Mouse (Mus musculus): ENCODE results near the gene Sez6. TPM values are rescaled to one million over a fixed set of nuclear protein-coding genes. Genes with fewer than 3 reads are reported as not detected.

Sez6 gene
- total and polyA plus RNA-seq, 3 experiments: 0.04 TPM; not detected in 2

DNA sequence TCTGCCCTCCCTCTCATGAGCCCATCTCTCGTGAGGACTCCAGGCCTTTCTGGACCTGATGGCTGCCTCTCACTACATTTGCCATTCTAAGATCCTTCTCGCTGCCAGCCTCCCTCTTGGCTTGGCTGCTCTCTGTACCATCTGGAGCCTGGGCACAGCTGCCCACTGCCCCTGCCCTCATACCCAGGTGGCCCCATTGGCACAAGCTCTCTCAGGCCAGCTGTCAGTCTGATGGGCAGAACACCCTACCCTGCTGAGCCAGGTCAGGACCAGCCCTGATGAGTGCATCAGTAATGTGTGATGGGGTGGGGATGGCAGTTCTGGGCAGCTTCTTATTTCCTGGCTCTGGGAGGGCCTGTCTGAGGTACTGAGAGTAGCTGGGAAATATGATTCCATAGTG lies 27.7 kb downstream of the Sez6 start:
- peaks cover 65% of the 10 kb centered on the region for H3K27me3 ChIP-seq (replicated peaks)
- DNase-seq (ENCODE audit: extremely low read depth): no peak
- dilution Hi-C loops (cut with MboI; ENCODE audit: extremely low pct_ligation_motif_present, extremely low pct_unique_long_range_greater_than_20kb, low sequenced_read_pairs): no loop called here

GRCm38 (mm10) chr11:77958932-77959331 lies 28.3 kb downstream of the Sez6 start:
- Histone ChIP-seq H3K4me2 (ENCODE audit: insufficient read depth, low read depth, poor library complexity, severe bottlenecking) (no peak overlapping the region), H3K79me2 (replicated peaks; ENCODE audit: control insufficient read depth, extremely low read depth, insufficient read depth, poor library complexity, severe bottlenecking) (no peaks in the 10 kb centered on the region), H3K9me3 (replicated peaks; ENCODE audit: low read length) (peaks cover 4% of the 10 kb centered on the region), H3K27ac (ENCODE audit: insufficient read depth, low read depth) (no peak overlapping the region), H3K4me3 (replicated peaks in 1 of 3; ENCODE audit: low read depth in 2 of 3, low read length in 2 of 3, poor library complexity in 1 of 3) (no peak overlapping the region), H3K9ac (ENCODE audit: insufficient read depth, low read depth) (no peak overlapping the region), H3K27me3 (replicated peaks) (peaks cover 62% of the 10 kb centered on the region), H3K4me1 (ENCODE audit: control insufficient read depth in 1 of 2, insufficient read depth in 2 of 2) (0 out of 4 replicates have a peak, but pooled peaks cover 0 to 3% of the 10 kb centered on the region in 2 experiments), H3K36me3 (replicated peaks in 1 of 2; ENCODE audit: control insufficient read depth in 1 of 2, insufficient read depth in 1 of 2, low read length in 1 of 2) (no peaks in the 10 kb centered on the region)
- dilution Hi-C loops (cut with MboI; ENCODE audit: extremely low pct_ligation_motif_present, extremely low pct_unique_long_range_greater_than_20kb, low sequenced_read_pairs): no loop called here
- TF ChIP-seq KAT2A (IDR thresholded peaks at IDR 0.05; ENCODE audit: insufficient replicate concordance, low read length) (no peak), USF2 (conservative IDR thresholded peaks at IDR 0.05; ENCODE audit: low read depth, low read length) (peak; percentile 62), RCOR1 (conservative IDR thresholded peaks at IDR 0.05; ENCODE audit: low read depth, low read length) (no peak), ZKSCAN1 (IDR thresholded peaks at IDR 0.05; ENCODE audit: borderline replicate concordance, low read depth, low read length) (no peak), TBP (conservative IDR thresholded peaks at IDR 0.05; ENCODE audit: low read depth, low read length) (no peak), CHD2 (IDR thresholded peaks at IDR 0.05; ENCODE audit: low read length) (no peak), ELF1 (IDR thresholded peaks at IDR 0.05; ENCODE audit: low read depth, low read length) (no peak), JUN (IDR thresholded peaks at IDR 0.05; ENCODE audit: insufficient read depth, low read depth, low read length) (no peak), USF1 (IDR thresholded peaks at IDR 0.05; ENCODE audit: low read depth, low read length) (peak; percentile 68), ETS1 (conservative IDR thresholded peaks at IDR 0.05; ENCODE audit: low read depth, low read length) (no peak), TCF12 (IDR thresholded peaks at IDR 0.05; ENCODE audit: low read depth, low read length) (no peak), GABPA (IDR thresholded peaks at IDR 0.05; ENCODE audit: insufficient replicate concordance, low read depth, low read length) (no peak)
- no peak for DNase-seq (ENCODE audit: extremely low read depth)
- in situ Hi-C loops (cut with MboI; ENCODE audit: low pct_ligation_motif_present, low pct_unique_long_range_greater_than_20kb, low sequenced_read_pairs): loop anchor here (5.0 kb wide), 1 partner anchor 217 kb away; no protein-coding TSS in a partner anchor

More for the DNA sequence above, 27.7 kb downstream of the Sez6 start:
- no peak for TF ChIP-seq UBTF (IDR thresholded peaks at IDR 0.05; ENCODE audit: low read depth, low read length)
- no peak for TF ChIP-seq RCOR1 (conservative IDR thresholded peaks at IDR 0.05; ENCODE audit: low read depth, low read length)
- no peak for TF ChIP-seq MEF2A (IDR thresholded peaks at IDR 0.05; ENCODE audit: borderline replicate concordance, low read depth, low read length)
- no peak for TF ChIP-seq POLR2AphosphoS2 (IDR thresholded peaks at IDR 0.05; ENCODE audit: low read depth, low read length)
- TF ChIP-seq MYC (IDR thresholded peaks at IDR 0.05; ENCODE audit: low read depth, low read length): no peak
- no peak for TF ChIP-seq ZNF384 (IDR thresholded peaks at IDR 0.05; ENCODE audit: low read depth, low read length)
- no peak for TF ChIP-seq SMC3 (IDR thresholded peaks at IDR 0.05; ENCODE audit: low read depth, low read length)
- no peak for TF ChIP-seq E2F4 (IDR thresholded peaks at IDR 0.05; ENCODE audit: insufficient replicate concordance, low read depth, low read length)
- no peak for TF ChIP-seq PAX5 (IDR thresholded peaks at IDR 0.05; ENCODE audit: low read length)
- no peak for TF ChIP-seq TCF12 (IDR thresholded peaks at IDR 0.05; ENCODE audit: low read depth, low read length)
- no peak for TF ChIP-seq BHLHE40 (IDR thresholded peaks at IDR 0.05; ENCODE audit: low read depth, low read length)
- no peak overlapping the region for H3K4me3 ChIP-seq (replicated peaks in 1 of 3; ENCODE audit: low read depth in 2 of 3, low read length in 2 of 3, poor library complexity in 1 of 3)
- H3K79me2 ChIP-seq (replicated peaks; ENCODE audit: control insufficient read depth, extremely low read depth, insufficient read depth, poor library complexity, severe bottlenecking): no peaks in the 10 kb centered on the region
- 0 out of 4 replicates have a peak, but pooled peaks cover 0 to 3% of the 10 kb centered on the region in 2 experiments for H3K4me1 ChIP-seq (ENCODE audit: control insufficient read depth in 1 of 2, insufficient read depth in 2 of 2)
- no peak overlapping the region for H3K9ac ChIP-seq (ENCODE audit: insufficient read depth, low read depth)
- H3K9me3 ChIP-seq (replicated peaks; ENCODE audit: low read length): peaks cover 7% of the 10 kb centered on the region
- H3K4me2 ChIP-seq (ENCODE audit: insufficient read depth, low read depth, poor library complexity, severe bottlenecking): no peak overlapping the region
- H3K27ac ChIP-seq (ENCODE audit: insufficient read depth, low read depth): no peak overlapping the region
- in situ Hi-C loops (cut with MboI; ENCODE audit: low pct_ligation_motif_present, low pct_unique_long_range_greater_than_20kb, low sequenced_read_pairs): loop anchor here (5.0 kb wide), 1 partner anchor 216 kb away; no protein-coding TSS in a partner anchor
- no peaks in the 10 kb centered on the region for H3K36me3 ChIP-seq (replicated peaks in 1 of 2; ENCODE audit: control insufficient read depth in 1 of 2, insufficient read depth in 1 of 2, low read length in 1 of 2)
